Mouse (Mus musculus) left cerebral cortex, adult 8-10 months (tissue): ENCODE results near the gene Prkch. TPM values are rescaled to one million over a fixed set of nuclear protein-coding genes. Genes with fewer than 3 reads are reported as not detected.

Source experiments
- DNase-seq, 2 experiments: peaks; one replicate each; pipeline ENCODE4 v3.0.0; 2022; ENCODE audit warnings: low spot score in 2 of 2
- total RNA-seq, 4 experiments: library from RNA; stranded (reverse); gene quantifications; 2 replicates each; pipeline ENCODE4 v1.2.4; 2022

Gene Prkch
- total RNA-seq, 4 experiments from 2014 or later: 11.2 to 13.2 (median 12.5) TPM

DNA sequence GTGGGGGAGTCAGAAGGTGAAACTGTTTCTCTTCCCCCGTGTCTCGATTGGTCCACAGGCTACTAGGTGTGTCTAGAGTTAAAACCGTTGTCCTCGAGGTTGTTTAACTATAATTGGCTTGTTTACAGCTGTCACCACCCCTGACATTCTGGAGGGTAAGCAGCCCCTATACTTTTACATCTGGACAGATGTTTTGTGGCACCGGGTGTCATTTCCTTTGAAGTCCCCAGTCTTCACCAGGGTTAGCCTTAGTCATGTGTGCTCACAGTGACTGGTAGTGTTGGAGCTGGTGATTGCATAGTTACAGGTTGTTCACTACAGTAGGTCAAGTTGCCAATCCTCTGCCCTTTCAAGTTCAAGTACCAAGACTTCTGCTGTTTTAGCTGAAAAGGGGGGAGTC, 126.2 kb downstream of the Prkch start:
- DNase-seq: no peak

DNA sequence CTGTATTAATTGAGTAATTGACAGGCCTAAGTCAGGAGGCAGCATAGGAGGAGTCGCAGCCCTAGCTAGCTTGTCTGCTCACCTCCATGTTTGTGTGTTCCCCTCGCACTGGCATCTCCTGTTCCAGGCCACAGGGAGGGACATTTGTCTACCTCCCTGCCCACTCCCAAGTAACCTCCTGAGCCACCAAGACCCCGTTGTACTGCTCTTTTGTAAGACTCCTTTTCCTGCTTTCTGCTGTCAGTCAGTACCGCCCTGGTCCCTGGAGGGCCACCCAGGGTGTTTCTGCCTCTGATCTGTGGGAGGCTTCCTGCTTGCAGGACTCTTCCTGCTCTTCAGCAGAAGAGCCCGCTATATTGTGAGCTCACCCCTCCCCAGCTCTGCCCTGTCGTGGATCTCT, 127.5 kb downstream of the Prkch start:
- DNase-seq: no peak

DNA sequence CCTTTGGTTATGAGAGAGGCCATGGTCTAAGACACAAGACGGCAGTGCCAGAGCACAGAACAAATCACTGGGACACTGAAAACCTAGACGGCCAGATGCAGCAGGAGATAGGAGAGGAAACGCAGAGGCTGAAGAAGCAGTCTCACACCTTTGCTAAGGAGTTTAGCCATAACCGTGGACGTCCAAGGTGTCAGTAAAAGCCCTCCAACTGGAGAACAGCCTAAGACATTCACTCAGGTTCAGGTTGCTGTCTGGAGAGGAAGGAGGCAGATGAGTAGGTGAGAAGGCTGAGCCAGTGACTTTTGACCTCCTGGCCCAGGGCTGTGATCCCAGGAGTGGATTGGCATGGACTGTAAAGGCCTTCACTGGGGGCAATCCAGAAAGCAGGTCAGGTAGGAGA, 130.0 kb downstream of the Prkch start:
- no peak for DNase-seq

DNA sequence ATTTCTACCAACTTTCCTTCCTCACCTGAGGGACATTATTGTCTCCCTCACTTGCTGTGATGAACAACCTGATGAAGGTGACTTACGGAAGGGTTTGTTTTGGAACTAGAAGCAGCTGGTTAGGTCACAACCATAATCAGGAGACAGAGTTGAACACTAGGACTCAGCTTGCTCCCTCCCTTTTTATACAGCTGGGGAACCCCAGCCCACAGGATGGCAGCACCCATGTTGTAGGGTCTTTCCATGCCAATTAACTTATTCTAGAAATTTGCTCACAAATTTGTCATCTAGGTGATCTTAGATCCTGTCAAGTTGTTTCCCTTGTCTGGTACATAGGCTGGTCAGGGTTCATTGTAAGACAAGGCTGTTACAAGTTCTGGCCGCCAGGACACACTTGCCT, 130.7 kb downstream of the Prkch start:
- no peak for DNase-seq

DNA sequence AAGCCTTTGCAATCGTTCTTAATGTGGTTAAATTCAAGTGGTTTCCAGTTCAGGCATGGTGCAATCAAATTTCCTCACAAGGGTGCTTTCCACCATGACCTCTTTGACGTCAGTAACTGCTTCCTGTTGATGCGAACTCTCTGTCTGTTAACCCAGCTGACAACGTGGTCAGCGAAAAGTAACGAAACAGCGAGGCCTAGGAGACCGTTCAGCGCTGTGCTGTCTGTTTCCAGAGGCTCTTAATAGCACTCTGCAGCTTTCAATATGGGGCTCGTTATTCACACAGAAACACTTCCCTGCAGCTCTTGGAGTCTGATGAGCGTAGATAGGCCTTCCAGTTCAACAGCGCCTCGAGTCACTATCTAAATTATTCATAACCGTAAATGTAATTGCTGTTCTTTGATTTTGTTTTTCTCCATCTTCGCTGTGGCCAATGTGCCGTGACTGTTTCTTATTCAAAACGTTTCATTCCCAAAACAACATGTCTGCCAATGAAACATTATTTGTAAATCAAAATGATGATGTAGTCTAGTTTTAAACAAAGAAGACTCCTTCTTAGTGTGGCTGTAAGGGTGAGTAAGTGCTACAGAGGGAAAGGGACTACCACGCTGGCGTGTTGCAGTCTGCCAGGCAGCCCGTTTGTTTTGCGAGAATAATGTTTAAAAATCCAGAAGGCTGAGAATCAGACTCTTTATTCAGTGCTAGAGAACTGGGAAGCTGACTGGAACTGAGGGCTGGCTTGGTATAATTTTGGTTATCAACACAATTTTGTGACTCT, 131.5 kb downstream of the Prkch start:
- DNase-seq: no peak

DNA sequence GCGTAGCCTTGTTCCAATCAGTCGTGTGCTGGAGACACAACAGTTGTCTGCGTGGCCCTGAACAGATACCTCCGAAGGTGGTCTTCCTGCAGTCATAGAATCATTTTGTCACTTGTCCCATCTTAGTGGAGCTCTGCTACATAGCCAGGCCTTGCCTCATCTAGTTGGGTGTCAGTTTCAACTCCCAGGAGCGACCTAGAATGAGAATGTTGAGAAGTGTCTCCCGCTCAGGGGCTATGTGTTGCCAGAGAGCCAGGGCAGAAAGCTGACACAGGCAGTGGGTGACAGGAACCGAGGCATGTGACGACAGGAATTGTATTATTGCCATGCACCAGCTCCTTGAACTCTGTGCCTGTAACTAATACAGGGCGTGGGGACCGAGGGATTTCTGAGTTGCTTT, 133.4 kb downstream of the Prkch start:
- DNase-seq: no peak

DNA sequence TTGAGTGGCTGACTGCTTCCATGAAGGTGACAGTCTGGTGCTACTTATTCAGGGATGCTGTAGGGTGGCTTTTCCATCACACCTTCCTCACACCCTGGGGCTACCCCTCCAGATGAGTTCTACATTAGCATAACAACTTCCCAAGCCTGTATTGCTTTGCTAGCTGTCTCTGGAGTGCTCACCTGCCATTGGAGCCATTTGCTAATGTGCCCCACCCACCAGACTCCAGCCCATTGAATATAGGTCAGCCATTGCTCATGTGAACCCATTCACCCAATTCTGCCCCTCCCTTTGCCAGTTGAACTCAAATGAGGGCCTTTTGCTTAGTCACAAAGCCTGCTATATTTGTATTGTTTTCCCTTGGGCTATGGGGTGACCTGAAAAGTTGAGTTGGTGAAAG, 135.2 kb downstream of the Prkch start:
- no peak for DNase-seq

DNA sequence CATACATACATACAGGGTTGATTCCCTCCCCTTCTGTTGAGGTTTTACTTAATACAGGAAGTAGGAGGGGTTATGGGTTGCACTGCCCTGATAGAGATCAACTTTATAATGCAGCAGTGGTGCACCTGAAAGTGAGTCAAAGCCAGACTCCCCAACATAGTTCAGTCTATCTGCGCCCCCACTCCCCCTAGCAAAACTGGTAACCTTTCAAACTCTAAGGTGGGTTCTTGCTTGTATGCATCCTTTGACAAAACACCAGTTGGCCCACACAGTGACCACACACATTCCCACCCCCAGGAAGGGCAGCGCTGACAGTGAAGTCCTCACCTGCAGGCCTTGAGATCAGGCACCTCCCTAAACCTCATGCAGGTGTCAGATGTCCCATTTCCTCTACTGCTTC, 135.9 kb downstream of the Prkch start:
- DNase-seq: no peak

DNA sequence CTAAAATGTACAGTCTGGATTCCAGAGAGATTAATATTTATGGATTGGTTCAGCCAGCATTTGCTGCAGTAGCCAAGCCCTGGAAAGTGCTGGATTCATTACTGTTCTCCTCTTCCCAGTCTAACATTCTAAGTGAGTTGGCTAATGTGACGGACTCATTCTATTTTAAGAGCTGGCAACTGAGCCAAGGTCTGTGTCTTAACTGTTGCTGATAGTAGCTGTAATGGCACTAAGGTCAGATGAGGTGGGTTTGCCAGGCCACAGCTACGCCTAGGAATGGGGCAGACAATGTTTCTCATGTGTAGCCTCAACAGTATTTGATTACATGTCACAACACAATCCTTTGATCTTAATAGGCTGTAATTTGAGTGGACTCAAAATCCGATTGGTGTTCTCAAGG, 137.5 kb downstream of the Prkch start:
- no peak for DNase-seq

DNA sequence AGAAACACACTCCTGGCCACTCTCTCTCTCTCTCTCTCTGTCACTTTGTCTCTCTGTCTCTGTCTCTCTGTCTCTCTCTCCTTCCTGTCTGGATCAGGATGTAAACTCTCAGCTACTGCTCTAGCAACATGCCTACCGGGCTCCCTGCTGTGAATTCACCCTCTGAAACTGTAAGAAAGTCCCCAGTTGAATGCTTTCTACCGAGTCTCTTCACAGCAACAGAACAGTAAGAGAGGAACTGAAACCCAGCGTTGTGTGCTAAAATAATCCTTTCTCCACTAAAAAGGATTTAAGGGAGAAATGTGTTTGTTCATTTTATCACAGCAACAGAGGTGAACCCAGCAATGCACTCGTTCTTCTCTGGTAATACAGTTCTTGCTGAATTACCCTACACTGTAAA, 138.5 kb downstream of the Prkch start:
- DNase-seq: no peak

DNA sequence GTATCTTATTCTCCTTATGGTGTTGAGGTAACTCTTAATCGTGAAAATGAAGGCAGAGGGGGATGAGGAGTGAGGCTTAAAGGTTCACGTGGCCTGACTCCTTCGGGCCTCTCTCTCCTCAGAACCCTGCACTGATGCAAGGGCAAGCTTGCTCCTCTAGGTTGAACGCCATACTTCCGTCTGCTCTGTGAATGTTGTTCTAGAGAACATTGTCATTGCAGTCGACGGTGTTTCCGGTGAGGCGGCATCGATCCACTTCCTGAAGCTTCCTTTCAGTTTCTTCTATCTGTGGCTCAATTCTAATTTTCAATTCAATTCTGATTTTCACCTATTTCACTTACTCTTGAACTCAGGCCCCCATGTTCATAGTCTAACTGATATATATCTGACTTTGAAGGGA, 139.3 kb downstream of the Prkch start:
- no peak for DNase-seq

DNA sequence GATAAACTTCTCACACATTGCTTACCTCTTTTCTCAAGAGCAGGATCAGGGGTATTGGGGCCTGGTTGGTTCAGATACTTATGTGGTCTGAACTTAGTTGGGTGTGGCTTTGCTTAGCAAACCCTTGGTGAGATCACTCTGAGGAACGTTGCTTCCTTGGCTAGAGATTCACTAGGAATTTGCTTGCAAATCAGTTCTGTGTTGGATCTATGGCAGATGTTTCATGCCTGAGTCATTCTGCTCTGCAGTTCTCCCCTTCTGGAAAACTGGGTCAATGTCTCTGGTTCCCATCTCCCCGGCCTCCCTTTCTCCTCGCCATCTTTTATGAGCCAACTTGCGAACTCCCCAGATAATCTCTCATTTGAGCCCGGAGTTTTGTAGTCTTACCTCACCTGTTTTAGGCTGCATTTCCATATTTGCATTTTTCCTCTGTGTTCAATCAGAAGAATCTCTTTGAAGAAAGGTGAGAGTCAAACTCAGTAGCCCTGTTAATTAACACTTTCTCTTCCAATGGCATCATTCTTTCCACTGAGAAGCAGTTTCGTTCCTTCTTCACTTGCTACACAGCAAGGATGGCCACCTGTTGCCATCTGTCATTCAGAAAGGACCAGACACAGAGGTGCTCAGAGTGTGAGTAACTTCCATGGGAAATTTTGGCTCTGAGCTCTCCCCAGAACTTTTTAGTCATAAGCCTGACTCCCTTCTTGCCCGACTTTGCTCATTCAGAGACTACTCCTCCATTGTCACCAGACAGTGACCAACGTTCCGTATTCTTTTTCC, 141.4 kb downstream of the Prkch start:
- DNase-seq: peak in 1 of 2 experiments; percentile 15

DNA sequence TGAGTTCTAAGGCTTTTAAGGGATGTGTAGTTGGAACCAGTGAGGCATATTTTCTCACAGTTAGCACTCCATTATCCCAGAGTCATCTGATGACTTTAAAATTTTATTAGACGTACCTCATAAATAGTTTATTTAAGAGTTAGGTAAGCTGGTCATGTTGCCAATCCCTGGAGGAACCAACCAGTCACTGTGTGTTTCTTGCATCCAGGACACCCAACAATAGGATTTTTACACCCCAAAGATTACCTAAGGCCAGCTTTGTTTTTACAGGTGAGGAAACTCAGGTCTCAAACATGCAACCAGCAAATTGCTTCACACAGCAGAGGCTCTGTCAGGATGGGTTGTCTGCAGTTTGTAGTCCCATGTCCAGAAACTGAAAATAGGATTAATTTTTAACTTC, 142.4 kb downstream of the Prkch start:
- no peak for DNase-seq

DNA sequence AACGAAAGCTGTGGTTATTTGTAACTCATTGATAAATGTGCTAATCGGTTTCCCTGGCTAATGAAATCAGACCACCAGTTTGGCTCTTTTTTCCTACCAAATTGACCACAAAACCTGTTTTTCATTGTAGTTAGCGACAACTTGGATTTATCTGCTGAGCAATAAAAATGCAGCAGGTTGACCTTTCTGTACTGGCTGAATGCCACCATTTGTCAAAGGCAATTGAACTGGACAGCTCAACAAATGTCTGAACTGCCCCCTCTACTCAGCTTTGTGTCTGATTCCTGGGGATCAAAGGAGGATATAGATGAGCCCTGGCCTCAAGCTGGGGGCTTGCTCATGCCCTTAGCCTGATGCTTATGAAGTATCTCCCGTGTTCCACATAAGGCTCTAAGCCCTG, 146.0 kb downstream of the Prkch start:
- no peak for DNase-seq

DNA sequence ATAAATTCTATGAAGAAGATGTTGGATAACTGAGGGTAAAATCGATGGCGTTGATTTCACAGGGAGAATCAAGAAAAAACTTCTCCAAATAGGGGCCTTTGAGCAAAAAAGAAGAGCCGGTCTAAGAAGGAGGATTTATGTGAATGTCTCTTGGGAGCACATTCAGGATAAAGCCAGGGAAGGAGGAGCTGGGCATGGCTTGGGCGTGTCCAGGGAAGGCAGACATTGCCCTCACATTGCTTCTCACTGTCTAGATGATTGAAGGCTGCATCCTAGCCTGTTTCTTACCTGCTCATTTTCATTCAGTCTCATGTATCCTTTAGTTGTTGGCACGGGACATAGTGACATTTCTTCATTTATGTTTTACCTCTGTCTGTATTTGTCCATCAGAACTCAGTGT, 146.5 kb downstream of the Prkch start:
- DNase-seq: no peak

DNA sequence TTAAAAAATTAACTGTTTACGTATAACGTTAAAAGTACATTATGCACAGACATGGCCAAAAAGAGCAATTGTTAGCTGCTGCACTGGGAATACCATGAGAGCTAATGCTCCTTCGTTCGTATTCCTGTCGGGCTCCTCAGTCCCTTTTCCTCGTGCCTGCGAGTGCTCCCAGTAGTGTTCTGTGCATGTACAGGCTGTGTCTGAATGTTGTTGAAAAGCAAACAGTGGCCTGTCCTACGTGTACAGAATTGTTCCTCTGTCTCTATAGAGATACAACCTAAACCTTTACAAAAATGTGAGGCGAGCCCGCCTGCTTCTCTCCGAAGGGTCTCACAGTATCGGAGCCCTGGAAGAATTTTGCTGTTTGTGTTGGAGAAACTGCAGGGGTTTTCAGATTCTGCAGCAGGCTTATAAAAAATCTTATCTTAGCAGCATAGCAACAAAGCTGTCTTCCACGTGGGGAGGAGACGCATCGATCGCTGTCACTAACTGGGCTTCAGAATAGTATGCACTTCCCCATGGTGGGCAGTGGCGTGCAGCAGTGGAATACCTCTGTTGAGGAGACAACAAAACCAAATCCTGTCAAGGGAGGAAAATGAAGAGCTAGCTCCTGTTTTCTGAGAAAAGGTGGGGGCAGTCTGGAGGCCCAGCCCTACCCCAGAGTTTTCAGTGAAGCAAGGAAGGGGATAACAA, 147.4 kb downstream of the Prkch start:
- DNase-seq: no peak

DNA sequence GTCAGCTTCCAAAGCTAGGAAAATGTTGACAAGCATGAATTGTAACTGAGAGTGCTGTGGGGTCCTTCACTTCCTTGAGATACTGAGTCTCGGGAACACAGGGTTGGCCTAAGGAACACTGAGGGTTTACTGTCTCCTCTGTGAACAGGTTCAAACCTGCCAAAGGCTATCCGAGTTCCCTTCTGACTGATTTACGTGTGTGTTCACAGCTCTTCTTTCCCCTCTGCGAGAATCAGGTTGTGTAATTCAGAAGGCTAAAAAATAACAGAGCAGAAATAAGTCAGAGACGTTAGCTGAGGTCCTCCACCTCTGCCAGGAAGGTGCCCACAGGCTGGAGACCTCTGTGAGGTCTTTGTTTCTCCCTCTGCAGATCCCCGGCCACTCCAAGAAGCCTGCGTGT, 148.3 kb downstream of the Prkch start:
- DNase-seq: no peak

DNA sequence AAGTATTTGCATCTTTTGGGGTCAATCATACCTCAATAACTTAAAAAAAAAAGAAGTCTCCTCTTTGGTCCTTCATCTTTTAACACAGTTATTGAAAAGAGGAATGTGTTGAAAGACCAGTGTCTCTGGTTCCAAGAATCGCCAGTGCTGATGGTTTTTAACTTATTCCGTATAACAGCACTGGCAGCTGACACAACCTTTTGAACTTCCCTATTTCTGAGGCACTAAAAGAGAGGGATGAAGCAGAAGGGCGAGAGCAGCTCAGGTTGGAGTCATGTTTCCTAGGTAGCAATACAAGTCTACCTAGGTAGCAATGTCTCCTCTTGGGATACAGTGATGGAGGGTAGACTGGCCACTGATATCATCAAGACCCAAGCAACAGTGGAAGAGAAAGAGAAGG, 152.3 kb downstream of the Prkch start:
- DNase-seq: no peak

DNA sequence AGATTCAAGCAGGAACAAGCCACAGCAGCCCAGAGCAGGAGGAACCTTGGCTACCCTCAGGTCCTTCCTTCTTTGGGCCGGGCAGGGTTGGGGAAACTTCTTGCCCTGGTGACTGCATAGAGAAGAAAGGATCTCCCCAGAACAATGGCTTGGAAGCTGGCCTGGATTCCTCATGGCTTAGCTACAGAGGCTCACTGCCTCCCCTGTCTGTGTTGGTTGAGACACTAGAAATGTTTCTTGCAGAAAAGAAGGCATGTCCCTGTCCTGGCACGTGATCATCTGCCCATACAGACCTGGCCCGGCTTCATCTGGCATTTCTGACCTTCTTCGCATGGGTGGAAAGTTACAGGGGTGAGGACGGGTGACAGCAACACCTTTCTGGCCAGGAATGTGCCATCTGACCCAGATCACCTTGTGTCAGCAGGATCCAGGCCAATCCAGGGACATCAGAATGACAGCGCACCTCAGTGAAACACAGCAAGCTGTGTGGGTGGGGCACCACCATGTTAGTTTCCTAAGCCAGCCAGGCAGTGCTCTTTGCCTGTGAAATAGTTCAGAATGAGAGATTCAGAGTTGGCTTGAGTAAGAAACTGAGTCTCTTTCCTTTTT, 155.1 kb downstream of the Prkch start:
- no peak for DNase-seq

DNA sequence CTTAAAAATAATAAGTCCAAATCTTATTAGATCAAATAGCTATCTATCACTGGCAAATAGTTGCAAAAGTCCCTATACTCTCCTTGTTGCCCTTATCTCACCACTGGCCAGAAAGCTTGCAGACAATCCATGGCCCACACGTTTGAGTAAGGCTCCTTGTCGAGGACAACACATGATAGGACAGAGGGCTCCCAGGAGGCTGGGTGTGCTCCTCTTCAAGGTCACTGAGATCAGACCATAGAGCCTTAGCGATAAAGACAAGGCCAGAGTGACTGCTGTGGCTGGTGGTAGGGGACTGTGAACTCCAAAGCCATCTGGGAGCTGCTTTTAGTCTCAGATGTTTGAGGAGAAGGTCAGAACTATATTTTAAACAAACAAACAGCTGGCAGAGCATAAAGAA, 158.0 kb downstream of the Prkch start:
- DNase-seq: no peak

DNA sequence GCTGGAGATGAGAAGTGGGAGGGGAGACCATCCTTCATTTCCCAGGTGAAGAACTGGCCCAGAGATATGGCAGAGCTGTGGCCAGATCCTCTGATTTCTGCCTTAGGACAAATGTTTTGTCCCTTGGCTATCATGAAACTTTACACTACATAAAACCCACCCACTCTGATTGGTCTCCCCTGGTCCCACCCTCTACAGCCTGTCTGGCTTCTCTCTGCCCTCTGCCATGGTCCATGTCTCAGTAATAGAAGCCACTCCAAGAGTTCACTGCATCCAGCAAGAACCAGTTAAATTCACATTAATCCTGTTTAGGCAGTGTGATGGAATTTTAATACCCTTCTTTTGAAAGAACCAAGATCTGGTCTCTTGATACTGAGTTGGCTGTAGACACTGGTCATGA, 158.5 kb downstream of the Prkch start:
- no peak for DNase-seq

DNA sequence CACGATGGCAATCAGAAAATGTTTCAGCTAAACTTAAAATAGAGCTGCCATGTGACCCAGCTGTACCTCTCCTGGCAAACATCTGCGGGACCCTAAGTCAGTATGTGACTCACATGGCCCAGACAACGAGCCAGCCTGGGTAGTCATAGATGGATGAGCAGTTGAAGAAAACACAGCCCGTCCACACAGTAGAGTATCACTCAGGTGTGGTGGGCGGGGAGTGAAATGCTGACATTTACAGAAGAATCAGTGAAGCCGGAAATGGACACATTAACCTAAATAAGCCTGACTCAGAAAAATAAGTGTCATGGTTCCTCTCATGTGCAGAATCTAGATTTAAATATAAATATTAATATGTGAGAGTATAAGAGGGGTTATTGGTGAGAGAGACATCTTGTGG, 161.5 kb downstream of the Prkch start:
- no peak for DNase-seq
